Mouse (Mus musculus): ENCODE results near the gene Olfr1186.
"Not testable (repeated sequence)": the region's sequence is repeated elsewhere in the genome, so short reads cannot be mapped to it uniquely, and the experiment has no call there.

DNA sequence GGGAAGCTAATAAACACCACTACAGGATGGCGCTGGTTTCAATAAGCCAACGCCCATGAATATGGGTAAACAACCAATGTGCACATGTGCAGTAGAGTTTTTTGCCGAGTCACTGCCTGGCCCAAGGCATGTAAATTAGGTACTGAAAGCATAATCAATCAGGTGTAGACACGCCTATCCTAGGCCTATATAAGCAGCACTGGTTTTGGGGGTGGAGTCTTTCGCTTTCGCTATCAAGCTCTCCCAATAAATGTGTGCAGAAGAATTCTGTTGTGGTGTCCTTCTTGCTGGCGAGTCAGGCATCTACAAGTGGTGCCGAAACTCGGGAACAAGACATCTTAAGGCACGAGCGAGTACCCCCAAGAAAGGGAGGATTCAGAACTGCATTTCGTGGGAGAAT is 54.3 kb downstream of the Olfr1186 start:
- TF ChIP-seq POLR2A (IDR thresholded peaks at IDR 0.05; ENCODE audit: extremely low read depth, insufficient read depth, low read length); CTCF (IDR thresholded peaks at IDR 0.05; ENCODE audit: low read depth, low read length): not testable (repeated sequence)
